Mouse (Mus musculus) natural killer cell, adult 2 months (primary cell): ENCODE data around the gene Gpr157.

Experiments
- DNase-seq, 2 experiments: peaks; one replicate each; pipeline ENCODE4 v3.0.0; 2022; ENCODE audit warnings: low spot score in 2 of 2

Gene Gpr157

DNA sequence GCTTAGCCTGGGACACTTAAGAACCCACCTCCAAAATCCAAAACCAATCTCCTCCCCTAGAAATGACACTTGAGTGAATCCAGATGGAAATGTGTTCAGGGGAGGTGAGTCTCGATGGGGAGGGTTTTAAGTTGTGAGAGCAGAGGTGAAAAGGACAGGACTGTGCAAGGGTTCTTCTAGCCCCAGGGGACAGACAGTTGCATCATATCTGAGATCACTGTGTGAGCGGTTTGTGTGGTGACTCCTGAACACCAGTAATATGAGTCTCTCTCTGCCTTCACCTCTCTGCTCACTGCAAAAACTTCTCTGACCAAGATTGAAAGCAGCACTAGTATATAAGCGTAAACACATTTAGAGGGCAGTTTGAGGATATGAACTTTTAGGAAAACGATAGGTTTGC lies 59.1 kb downstream of the Gpr157 start:
- DNase-seq, result no peak

DNA sequence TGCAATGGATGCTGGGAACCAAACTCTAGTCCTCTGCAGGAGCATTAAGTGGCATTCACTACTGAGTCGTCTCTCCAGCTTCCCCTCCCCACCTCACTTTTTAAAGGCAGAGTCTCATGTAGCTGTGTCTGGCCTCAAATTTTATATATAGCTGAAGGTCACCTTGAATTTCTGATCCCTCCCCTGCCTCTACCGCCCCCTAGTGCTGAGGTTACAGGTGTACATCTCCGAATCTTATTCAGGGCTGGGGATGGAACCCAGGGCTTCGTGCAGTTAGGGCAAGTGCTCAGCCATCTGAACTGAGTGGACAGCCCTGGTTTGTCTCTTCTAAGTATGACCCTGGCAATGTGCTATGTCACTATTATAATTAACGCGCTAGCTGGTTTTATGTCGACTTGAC lies 63.9 kb downstream of the Gpr157 start:
- DNase-seq, result no peak

DNA sequence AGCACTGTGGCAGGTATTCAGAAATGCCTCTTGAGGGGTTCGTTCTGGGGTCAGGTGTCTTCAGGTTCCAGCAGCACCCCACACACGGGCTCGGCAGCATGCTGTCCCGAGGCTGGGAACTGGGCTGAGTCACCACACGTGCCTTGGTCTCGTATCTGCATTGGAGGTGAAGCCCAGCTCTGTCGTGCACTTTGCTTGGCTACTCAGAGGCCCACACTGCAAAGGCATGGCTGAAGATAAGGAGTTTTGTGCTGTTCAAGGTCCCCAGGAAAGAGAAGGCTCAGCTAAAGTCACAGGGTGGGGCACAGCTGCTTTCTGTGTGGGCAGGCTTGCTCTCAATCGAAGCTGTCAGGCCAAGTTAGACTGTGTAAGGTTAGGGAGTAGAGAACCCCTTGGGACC lies 65.3 kb downstream of the Gpr157 start:
- DNase-seq, result no peak

DNA sequence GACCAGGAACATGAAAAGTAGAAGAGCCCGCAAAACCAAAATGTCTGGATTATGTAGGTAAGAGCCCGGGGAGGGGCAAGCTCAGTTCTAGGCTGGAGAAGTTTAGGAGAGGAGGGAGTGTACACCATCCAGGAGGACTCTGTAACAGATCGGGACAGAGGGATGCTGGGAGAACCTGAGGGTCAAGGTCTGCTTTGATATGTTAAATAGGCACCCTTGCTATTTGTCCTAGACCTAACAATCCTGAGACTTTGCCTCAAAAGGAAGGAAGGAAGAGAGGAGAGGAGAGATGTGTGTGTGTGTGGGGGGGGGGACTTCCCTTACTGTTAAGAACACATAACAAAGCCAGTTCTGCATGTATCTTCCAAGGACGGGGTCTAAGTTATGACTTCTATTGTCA lies 68.1 kb downstream of the Gpr157 start:
- no peak for DNase-seq
